Mouse (Mus musculus): ENCODE results near the gene Slc22a19. TPM values are rescaled to one million over a fixed set of nuclear protein-coding genes. Genes with fewer than 3 reads are reported as not detected.
A peak's percentile ranks its signal among the peaks of the same experiment; 100 is the strongest.
"Not testable (repeated sequence)": the region's sequence is repeated elsewhere in the genome, so short reads cannot be mapped to it uniquely, and the experiment has no call there.

The Slc22a19 gene
- 124 and 209 TPM in 2 replicates for polyA plus RNA-seq (2012; rRNA removed)

- TF ChIP-seq POLR2A (IDR thresholded peaks at IDR 0.05; ENCODE audit: low read depth, low read length) (no peak), CTCF (conservative IDR thresholded peaks at IDR 0.05; ENCODE audit: insufficient read depth, insufficient read length, low read depth, low read length) (no peak)
- peak; percentile 83 for DNase-seq
- Histone ChIP-seq H3K36me3 (ENCODE audit: control insufficient read depth, insufficient read depth, low read length) (no peaks in the 10 kb centered on the region), H3K4me1 (ENCODE audit: control insufficient read depth, insufficient read depth, low read length) (no peaks in the 10 kb centered on the region), H3K27me3 (replicated peaks; ENCODE audit: control insufficient read depth, insufficient read depth, low read length) (no peaks in the 10 kb centered on the region), H3K27ac (ENCODE audit: insufficient read depth, low read depth, low read length) (no peak within 1 kb of the TSS), H3K4me3 (ENCODE audit: insufficient read depth, low read depth, low read length) (no peak within 1 kb of the TSS)
Observed at GRCm38 (mm10) chr19:7711148-7711547, at the start of gene Slc22a19. Gene Slc22a19, minus strand, starts transcription at chr19:7711310.

GRCm38 (mm10) chr19:7753371-7753770 lies 42.3 kb upstream of the Slc22a19 start:
- H3K4me1 ChIP-seq (ENCODE audit: control insufficient read depth, insufficient read depth, low read length); H3K27me3 ChIP-seq (replicated peaks; ENCODE audit: control insufficient read depth, insufficient read depth, low read length); H3K36me3 ChIP-seq (ENCODE audit: control insufficient read depth, insufficient read depth, low read length); H3K27ac ChIP-seq (ENCODE audit: insufficient read depth, low read depth, low read length); H3K4me3 ChIP-seq (ENCODE audit: insufficient read depth, low read depth, low read length); DNase-seq: not testable (repeated sequence)
- 74% methylated on average over 13 of the region's 13 CpGs for WGBS

GRCm38 (mm10) chr19:7729543-7729942 lies 18.4 kb upstream of the Slc22a19 start:
- peak; percentile 77 for DNase-seq
- H3K36me3 ChIP-seq (ENCODE audit: control insufficient read depth, insufficient read depth, low read length): no peaks in the 10 kb centered on the region
- no peak overlapping the region for H3K27ac ChIP-seq (ENCODE audit: insufficient read depth, low read depth, low read length)
- no peaks in the 10 kb centered on the region for H3K4me1 ChIP-seq (ENCODE audit: control insufficient read depth, insufficient read depth, low read length)
- no peak overlapping the region for H3K4me3 ChIP-seq (ENCODE audit: insufficient read depth, low read depth, low read length)
- no peaks in the 10 kb centered on the region for H3K27me3 ChIP-seq (replicated peaks; ENCODE audit: control insufficient read depth, insufficient read depth, low read length)
- 23% methylated on average over 1 of the region's 1 CpGs for WGBS
- no peak for TF ChIP-seq POLR2A (IDR thresholded peaks at IDR 0.05; ENCODE audit: low read depth, low read length)
- TF ChIP-seq CTCF (conservative IDR thresholded peaks at IDR 0.05; ENCODE audit: insufficient read depth, insufficient read length, low read depth, low read length): peak; percentile 47

GRCm38 (mm10) chr19:7693104-7693503 lies 18.0 kb downstream of the Slc22a19 start:
- WGBS: 68% methylated on average over 3 of the region's 3 CpGs
- DNase-seq; H3K27ac ChIP-seq (ENCODE audit: insufficient read depth, low read depth, low read length); H3K4me3 ChIP-seq (ENCODE audit: insufficient read depth, low read depth, low read length); H3K4me1 ChIP-seq (ENCODE audit: control insufficient read depth, insufficient read depth, low read length); H3K36me3 ChIP-seq (ENCODE audit: control insufficient read depth, insufficient read depth, low read length); H3K27me3 ChIP-seq (replicated peaks; ENCODE audit: control insufficient read depth, insufficient read depth, low read length): not testable (repeated sequence)

- DNase-seq: no peak
- Histone ChIP-seq H3K4me1 (ENCODE audit: control insufficient read depth, insufficient read depth, low read length) (no peaks in the 10 kb centered on the region), H3K27ac (ENCODE audit: insufficient read depth, low read depth, low read length) (no peak overlapping the region), H3K27me3 (replicated peaks; ENCODE audit: control insufficient read depth, insufficient read depth, low read length) (no peaks in the 10 kb centered on the region; the same call in 1 of the 2 replicates), H3K36me3 (ENCODE audit: control insufficient read depth, insufficient read depth, low read length) (no peaks in the 10 kb centered on the region), H3K4me3 (ENCODE audit: insufficient read depth, low read depth, low read length) (no peak overlapping the region)
- WGBS: 91% methylated on average over 2 of the region's 2 CpGs
- TF ChIP-seq CTCF (conservative IDR thresholded peaks at IDR 0.05; ENCODE audit: insufficient read depth, insufficient read length, low read depth, low read length) (no peak), POLR2A (IDR thresholded peaks at IDR 0.05; ENCODE audit: low read depth, low read length) (no peak)
Observed at GRCm38 (mm10) chr19:7691259-7691658, 19.9 kb downstream of the Slc22a19 start.

GRCm38 (mm10) chr19:7687988-7688387 lies 23.1 kb downstream of the Slc22a19 start:
- DNase-seq: no peak
- WGBS: 86% methylated on average over 1 of the region's 1 CpGs
- H3K4me1 ChIP-seq (ENCODE audit: control insufficient read depth, insufficient read depth, low read length): no peaks in the 10 kb centered on the region

GRCm38 (mm10) chr19:7672033-7672432 lies 39.1 kb downstream of the Slc22a19 start:
- Histone ChIP-seq H3K4me3 (ENCODE audit: insufficient read depth, low read depth, low read length) (no peak overlapping the region), H3K27me3 (replicated peaks; ENCODE audit: control insufficient read depth, insufficient read depth, low read length) (no peaks in the 10 kb centered on the region; the same call in 1 of the 2 replicates), H3K4me1 (ENCODE audit: control insufficient read depth, insufficient read depth, low read length) (no peaks in the 10 kb centered on the region), H3K36me3 (ENCODE audit: control insufficient read depth, insufficient read depth, low read length) (no peaks in the 10 kb centered on the region), H3K27ac (ENCODE audit: insufficient read depth, low read depth, low read length) (no peak overlapping the region)
- no peak for TF ChIP-seq POLR2A (IDR thresholded peaks at IDR 0.05; ENCODE audit: low read depth, low read length)
- TF ChIP-seq CTCF (conservative IDR thresholded peaks at IDR 0.05; ENCODE audit: insufficient read depth, insufficient read length, low read depth, low read length): no peak
- DNase-seq: no peak
- 42% methylated on average over 1 of the region's 1 CpGs for WGBS

More at GRCm38 (mm10) chr19:7687988-7688387, 23.1 kb downstream of the Slc22a19 start:
- no peak overlapping the region for H3K27ac ChIP-seq (ENCODE audit: insufficient read depth, low read depth, low read length)
- H3K4me3 ChIP-seq (ENCODE audit: insufficient read depth, low read depth, low read length): no peak overlapping the region
- no peaks in the 10 kb centered on the region for H3K36me3 ChIP-seq (ENCODE audit: control insufficient read depth, insufficient read depth, low read length)
- no peaks in the 10 kb centered on the region; the same call in 1 of the 2 replicates for H3K27me3 ChIP-seq (replicated peaks; ENCODE audit: control insufficient read depth, insufficient read depth, low read length)
- TF ChIP-seq POLR2A (IDR thresholded peaks at IDR 0.05; ENCODE audit: low read depth, low read length) (no peak), CTCF (conservative IDR thresholded peaks at IDR 0.05; ENCODE audit: insufficient read depth, insufficient read length, low read depth, low read length) (no peak)
